Mouse (Mus musculus) intestine, postnatal 0 days (tissue): ENCODE measurements around the gene Ankrd34a. TPM values are rescaled to one million over a fixed set of nuclear protein-coding genes. Genes with fewer than 3 reads are reported as not detected.
"Not testable (repeated sequence)": the region's sequence is repeated elsewhere in the genome, so short reads cannot be mapped to it uniquely, and the experiment has no call there.

Source experiments
- ATAC-seq: fragments of 200-750 bp; cut with Nextera tagmentation; 2 replicates; pipeline ENCODE4 v1.8.0; 2017; ENCODE audit warnings: mild to moderate bottlenecking, moderate TSS enrichment, moderate library complexity
- H3K27ac ChIP-seq: fragments of 300-500 bp; sonication (generic); 2 replicates; pipeline ENCODE4 v1.5.1; 2014; ENCODE audit warnings: mild to moderate bottlenecking, low read depth, low read length, moderate library complexity
- H3K27me3 ChIP-seq: fragments of 300-500 bp; sonication (generic); replicated peaks from 2 replicates; pipeline ENCODE4 v1.6.1; 2014; ENCODE audit warnings: low read length, mixed read lengths; ENCODE audit not compliant: control insufficient read depth, insufficient read depth
- H3K36me3 ChIP-seq: fragments of 300-500 bp; sonication (generic); 2 replicates; pipeline ENCODE4 v1.6.1; 2014; ENCODE audit warnings: mild to moderate bottlenecking, moderate library complexity; ENCODE audit not compliant: control insufficient read depth, insufficient read depth
- H3K4me1 ChIP-seq: fragments of 300-500 bp; sonication (generic); replicated peaks from 2 replicates; pipeline ENCODE4 v1.6.1; 2014; ENCODE audit warnings: antibody characterized with exemption, low read length, mixed read lengths; ENCODE audit not compliant: control insufficient read depth, insufficient read depth
- H3K4me2 ChIP-seq: fragments of 300-500 bp; sonication (generic); replicated peaks from 2 replicates; pipeline ENCODE4 v1.6.1; 2014; ENCODE audit warnings: low read depth, mild to moderate bottlenecking, moderate library complexity
- H3K4me3 ChIP-seq: fragments of 300-500 bp; sonication (generic); 2 replicates; pipeline ENCODE4 v1.5.1; 2014; ENCODE audit warnings: low read depth, low read length
- H3K9ac ChIP-seq: fragments of 300-500 bp; sonication (generic); 2 replicates; pipeline ENCODE4 v1.6.1; 2014; ENCODE audit warnings: mild to moderate bottlenecking, low read depth, low read length
- H3K9me3 ChIP-seq: fragments of 300-500 bp; sonication (generic); 2 replicates; pipeline ENCODE4 v1.6.1; 2016; ENCODE audit warnings: mixed run types; ENCODE audit not compliant: control insufficient read depth
- CTCF ChIP-seq: sonication (generic); IDR thresholded peaks from 2 replicates; pipeline ENCODE4 v1.5.1; 2016; ENCODE audit warnings: low read depth, mild to moderate bottlenecking, control low read depth, antibody characterized with exemption, moderate library complexity
- WGBS: fragments of 180-500 bp; shearing (Covaris S2); extraction: QIAGEN DNeasy Blood & Tissue Kit; methylation state at CpG from one replicate; pipeline ENCODE4 v1.1.7; 2014; 5-methylcytosine and 5-hydroxymethylcytosine counted together
- polyA plus RNA-seq: library from polyadenylated mRNA; unstranded; fragments of >200 nt; fragmentation: Nextera tagmentation; extraction: Ambion mirVana; gene quantifications from 2 replicates; pipeline ENCODE4 v1.2.1, GENCODE M21; 2015

Ankrd34a gene
- polyA plus RNA-seq, 1 experiment from 2014 or later: 1.3 TPM

GRCm38 (mm10) chr3:96601251-96601787, 4.9 kb downstream of the Ankrd34a start:
- H3K27me3 ChIP-seq: peaks cover 39% of the 10 kb centered on the region
- peak; percentile 50 for ATAC-seq
- TF ChIP-seq CTCF: no peak
- peak overlapping the region; percentile 88 for H3K27ac ChIP-seq
- H3K4me2 ChIP-seq: peak overlapping the region; percentile 71
- WGBS: 5% methylated on average over 33 of the region's 40 CpGs
- peaks cover 6% of the 10 kb centered on the region; the same call in 1 of the 2 replicates for H3K4me1 ChIP-seq
- H3K9ac ChIP-seq: peak overlapping the region; percentile 66
- no peaks in the 10 kb centered on the region for H3K9me3 ChIP-seq
- no peaks in the 10 kb centered on the region for H3K36me3 ChIP-seq
- peak overlapping the region; percentile 58 for H3K4me3 ChIP-seq

GRCm38 (mm10) chr3:96601941-96602703, 5.7 kb downstream of the Ankrd34a start:
- 42% methylated on average over 10 of the region's 10 CpGs for WGBS
- H3K27ac ChIP-seq: 0 out of 2 replicates have a peak overlapping the region, but pooled peaks have one; percentile 36
- peak overlapping the region; percentile 58 for H3K4me3 ChIP-seq
- H3K27me3 ChIP-seq: peaks cover 31% of the 10 kb centered on the region
- H3K4me2 ChIP-seq: peak overlapping the region; percentile 71
- H3K36me3 ChIP-seq: no peaks in the 10 kb centered on the region
- TF ChIP-seq CTCF: no peak
- no peak overlapping the region for H3K9ac ChIP-seq
- no peaks in the 10 kb centered on the region for H3K9me3 ChIP-seq
- no peaks in the 10 kb centered on the region for H3K4me1 ChIP-seq
- no peak for ATAC-seq

- Histone ChIP-seq H3K27ac (0 out of 2 replicates have a peak overlapping the region, but pooled peaks have one; percentile 0), H3K4me2 (peak overlapping the region; percentile 71), H3K4me1 (no peaks in the 10 kb centered on the region), H3K4me3 (peak overlapping the region; percentile 11), H3K9ac (no peak overlapping the region), H3K9me3 (no peaks in the 10 kb centered on the region), H3K27me3 (peaks cover 25% of the 10 kb centered on the region; the same call in 1 of the 2 replicates), H3K36me3 (no peaks in the 10 kb centered on the region)
- 24% methylated on average over 5 of the region's 5 CpGs for WGBS
- ATAC-seq: no peak
- no peak for TF ChIP-seq CTCF
Measured at GRCm38 (mm10) chr3:96602704-96603084, 6.3 kb downstream of the Ankrd34a start.

DNA sequence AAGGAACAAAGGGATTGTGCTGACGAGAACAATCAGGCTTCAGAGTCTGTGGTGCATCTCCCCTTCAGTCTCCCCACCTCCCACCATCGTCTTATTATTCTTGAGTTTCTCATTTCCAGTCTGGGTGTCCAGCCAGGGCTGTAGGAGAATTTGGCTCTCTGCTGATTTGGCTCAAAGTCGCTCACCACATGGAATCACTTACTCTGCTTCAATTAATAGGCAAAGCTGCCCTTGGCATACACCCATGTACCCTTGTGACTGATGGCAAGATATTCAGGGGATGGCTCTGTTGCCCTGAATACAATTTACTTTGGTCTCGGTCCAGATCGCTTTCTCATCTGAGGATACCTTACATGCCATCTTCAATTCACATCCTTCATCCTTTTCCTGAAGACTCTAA, 6.9 kb downstream of the Ankrd34a start:
- Histone ChIP-seq H3K4me1 (no peaks in the 10 kb centered on the region), H3K36me3 (no peaks in the 10 kb centered on the region), H3K4me3 (no peak overlapping the region), H3K27ac (no peak overlapping the region), H3K9ac (no peak overlapping the region), H3K9me3 (no peaks in the 10 kb centered on the region), H3K4me2 (peak overlapping the region; percentile 71), H3K27me3 (peaks cover 23% of the 10 kb centered on the region; the same call in 1 of the 2 replicates)
- no peak for ATAC-seq
- 57% methylated on average over 5 of the region's 5 CpGs for WGBS
- TF ChIP-seq CTCF: no peak

GRCm38 (mm10) chr3:96606007-96606406, 9.6 kb downstream of the Ankrd34a start:
- not testable (repeated sequence) for H3K27ac ChIP-seq, H3K4me1 ChIP-seq, H3K9me3 ChIP-seq, H3K4me3 ChIP-seq, H3K9ac ChIP-seq, H3K36me3 ChIP-seq, H3K4me2 ChIP-seq, H3K27me3 ChIP-seq, ATAC-seq
- WGBS: 88% methylated on average over 3 of the region's 4 CpGs

GRCm38 (mm10) chr3:96606618-96607017, 10.2 kb downstream of the Ankrd34a start:
- TF ChIP-seq CTCF: no peak
- ATAC-seq: no peak
- no peak overlapping the region for H3K9ac ChIP-seq
- H3K27ac ChIP-seq: no peak overlapping the region
- H3K9me3 ChIP-seq: no peaks in the 10 kb centered on the region
- WGBS: 91% methylated on average over 4 of the region's 4 CpGs
- no peak overlapping the region for H3K4me3 ChIP-seq
- no peak overlapping the region for H3K4me2 ChIP-seq
- no peaks in the 10 kb centered on the region for H3K36me3 ChIP-seq
- no peaks in the 10 kb centered on the region for H3K4me1 ChIP-seq
- no peaks in the 10 kb centered on the region; the same call in 1 of the 2 replicates for H3K27me3 ChIP-seq
